9 mouse cellular contexts compared by ENCODE assay signal in genomic region chr1:179624354-179624753, GRCm38 (mm10). TPM values are rescaled to one million over a fixed set of nuclear protein-coding genes. Genes with fewer than 3 reads are reported as not detected.
DNase-seq lines count a peak whose midpoint lies in the region; ATAC-seq lines count a peak whose summit lies in the region.
"Had no signal": no experiment of that assay in that cellular context is flagged by ENCODE, and none has a peak within 500 bp of the region (broad histone marks: within the 10 kb centered on the region; RNA-seq: fewer than 3 reads in every experiment).

No protein-coding gene starts in this region.

- no peaks in the 10 kb centered on the region for H3K9me3 ChIP-seq in hindbrain, embryonic 11.5 days (ENCODE audit: control insufficient read depth, low read length)
- H3K9me3 ChIP-seq in hindbrain, embryonic 16.5 days (ENCODE audit: control insufficient read depth, low read length): no peaks in the 10 kb centered on the region
- no peaks in the 10 kb centered on the region for H3K9me3 ChIP-seq in hindbrain, embryonic 14.5 days (ENCODE audit: control insufficient read depth, low read length)
- H3K9me3 ChIP-seq: embryonic facial prominence, embryonic 13.5 days had no signal

- H3K4me2 ChIP-seq in hindbrain, embryonic 11.5 days (replicated peaks; ENCODE audit: low read depth, low read length): no peak overlapping the region
- H3K4me2 ChIP-seq in hindbrain, embryonic 16.5 days (ENCODE audit: low read length): no peak overlapping the region
- H3K4me2 ChIP-seq in hindbrain, embryonic 14.5 days (replicated peaks): no peak overlapping the region
- H3K4me2 ChIP-seq: embryonic facial prominence, embryonic 13.5 days had no signal

- WGBS in hindbrain, embryonic 11.5 days: 72% methylated on average over 4 of the region's 4 CpGs
- 75% methylated on average over 4 of the region's 4 CpGs for WGBS in hindbrain, embryonic 16.5 days
- WGBS in hindbrain, embryonic 14.5 days: 74% methylated on average over 4 of the region's 4 CpGs

- H3K36me3 ChIP-seq in hindbrain, embryonic 11.5 days (ENCODE audit: control insufficient read depth, insufficient read depth, low read length): no peaks in the 10 kb centered on the region
- 0 out of 2 replicates have a peak, but pooled peaks cover 10% of the 10 kb centered on the region for H3K36me3 ChIP-seq in hindbrain, embryonic 16.5 days (ENCODE audit: control insufficient read depth, insufficient read depth, low read length)
- H3K36me3 ChIP-seq in hindbrain, embryonic 14.5 days (replicated peaks; ENCODE audit: control insufficient read depth, insufficient read depth): peaks cover 22% of the 10 kb centered on the region

- ATAC-seq in hindbrain, embryonic 11.5 days (ENCODE audit: low FRiP score): no peak
- ATAC-seq in hindbrain, embryonic 16.5 days: no peak
- no peak for ATAC-seq in hindbrain, embryonic 14.5 days (ENCODE audit: low FRiP score)
- peak; percentile 94 for ATAC-seq in megakaryocyte, adult 5-6 weeks (ENCODE audit: poor library complexity, severe bottlenecking)

- H3K27me3 ChIP-seq in hindbrain, embryonic 11.5 days (ENCODE audit: control insufficient read depth, insufficient read depth, low read length): no peaks in the 10 kb centered on the region
- no peaks in the 10 kb centered on the region for H3K27me3 ChIP-seq in hindbrain, embryonic 16.5 days (replicated peaks; ENCODE audit: control insufficient read depth, insufficient read depth, low read length)
- H3K27me3 ChIP-seq in hindbrain, embryonic 14.5 days (ENCODE audit: control insufficient read depth, insufficient read depth, low read length): no peaks in the 10 kb centered on the region
- H3K27me3 ChIP-seq: embryonic facial prominence, embryonic 13.5 days had no signal

- no peak overlapping the region for H3K4me3 ChIP-seq in hindbrain, embryonic 11.5 days (ENCODE audit: low read depth, low read length)
- H3K4me3 ChIP-seq in hindbrain, embryonic 16.5 days (ENCODE audit: low read length): no peak overlapping the region
- no peak overlapping the region for H3K4me3 ChIP-seq in hindbrain, embryonic 14.5 days (replicated peaks; ENCODE audit: low read length)
- H3K4me3 ChIP-seq: embryonic facial prominence, embryonic 13.5 days had no signal

- DNase-seq in hindbrain, embryonic 11.5 days (ENCODE audit: low spot score): peak; percentile 76
- DNase-seq in A20 (ENCODE audit: low read depth, low spot score): peak; percentile 68
- DNase-seq in T-cell, adult 2 months (ENCODE audit: low spot score): peak; percentile 40
- DNase-seq in cerebellum, postnatal 36 days: peak; percentile 69 to 79
- DNase-seq in hindbrain, embryonic 14.5 days (ENCODE audit: low spot score): peak; percentile 50
- DNase-seq in thymus, postnatal 25 days: peak; percentile 69

- H3K9ac ChIP-seq in hindbrain, embryonic 11.5 days (ENCODE audit: low read depth, low read length): no peak overlapping the region
- H3K9ac ChIP-seq in hindbrain, embryonic 16.5 days (ENCODE audit: low read depth, low read length): no peak overlapping the region
- H3K9ac ChIP-seq in hindbrain, embryonic 14.5 days: no peak overlapping the region
- H3K9ac ChIP-seq: embryonic facial prominence, embryonic 13.5 days had no signal

- H3K4me1 ChIP-seq in hindbrain, embryonic 11.5 days (replicated peaks; ENCODE audit: control insufficient read depth, insufficient read depth, low read length): no peaks in the 10 kb centered on the region
- H3K4me1 ChIP-seq in hindbrain, embryonic 16.5 days (ENCODE audit: control insufficient read depth, insufficient read depth, low read depth, low read length): no peaks in the 10 kb centered on the region
- H3K4me1 ChIP-seq in hindbrain, embryonic 14.5 days (replicated peaks; ENCODE audit: control insufficient read depth, insufficient read depth, low read length): no peaks in the 10 kb centered on the region
- H3K4me1 ChIP-seq: embryonic facial prominence, embryonic 13.5 days had no signal

- H3K27ac ChIP-seq in hindbrain, embryonic 11.5 days (ENCODE audit: low read depth, low read length): no peak overlapping the region
- H3K27ac ChIP-seq in hindbrain, embryonic 16.5 days (ENCODE audit: low read depth, low read length): no peak overlapping the region
- no peak overlapping the region for H3K27ac ChIP-seq in hindbrain, embryonic 14.5 days
- H3K27ac ChIP-seq: embryonic facial prominence, embryonic 13.5 days had no signal

RNA-seq across cellular contexts. Expression of gene Sccpdh, which starts 43.7 kb away (rescaled TPM):
- polyA plus RNA-seq in hindbrain, embryonic 11.5 days (2014; fragmentation: Nextera tagmentation; extraction: Ambion mirVana): 112 and 119 TPM in 2 replicates
- 177 and 191 TPM in 2 replicates for polyA plus RNA-seq in hindbrain, embryonic 16.5 days (2015; fragmentation: Nextera tagmentation; extraction: Ambion mirVana)
- 176 and 196 TPM in 2 replicates for polyA plus RNA-seq in hindbrain, embryonic 14.5 days (2014; fragmentation: Nextera tagmentation; extraction: Ambion mirVana)
- 3.7 and 5.6 TPM in 2 replicates for total RNA-seq in megakaryocyte, adult 5-6 weeks (2015)
- 4.6 and 8.9 TPM in 2 replicates for total RNA-seq in megakaryocyte, adult 5-6 weeks (2017)
